Mouse (Mus musculus) kidney, postnatal 10 days (tissue): ENCODE measurements around the gene Pex5.

Experiments used
- DNase-seq: peaks from one replicate; pipeline ENCODE4 v3.0.0; 2021; ENCODE audit warnings: mixed read lengths

Gene Pex5

GRCm38 (mm10) chr6:124353246-124353645, 61.6 kb downstream of the Pex5 start:
- no peak for DNase-seq
